In the genomic region with DNA sequence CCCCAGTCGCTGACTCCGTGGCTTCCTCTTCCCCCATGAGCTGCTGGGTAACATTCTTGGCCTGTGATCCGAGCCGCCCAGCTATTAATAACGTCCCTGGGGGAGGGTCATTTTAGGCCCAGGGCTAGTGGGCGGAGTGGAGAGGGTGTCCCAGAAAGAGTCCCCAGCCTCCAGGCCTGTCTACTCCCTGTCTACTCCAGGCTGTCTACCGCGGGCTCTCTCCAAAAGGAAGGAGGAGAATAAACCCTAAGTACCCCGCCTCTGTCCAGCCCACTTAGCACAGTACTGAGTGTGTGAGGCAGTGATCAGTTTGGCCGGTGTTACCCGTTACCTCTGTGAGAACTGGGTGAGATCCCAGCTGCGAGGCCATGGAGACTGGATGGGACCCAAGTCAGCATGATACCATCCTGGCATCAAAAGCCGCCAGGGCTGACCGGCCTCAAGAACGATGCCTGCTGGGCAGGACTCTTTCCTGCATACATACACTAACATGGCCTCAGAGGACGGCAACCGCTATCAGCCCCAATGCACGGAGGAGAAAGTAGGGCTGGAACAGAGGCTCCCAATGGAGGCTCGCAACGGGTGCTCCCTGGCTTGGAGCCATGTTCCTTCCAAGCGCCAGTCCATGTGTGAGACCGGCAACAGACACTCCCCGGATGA, we compare ENCODE assay signal across 8 mouse cellular contexts.
DNase-seq lines count a peak whose midpoint lies in the region; ATAC-seq lines count a peak whose summit lies in the region.

No protein-coding gene starts in this region.

- ATAC-seq in frontal cortex, adult (ENCODE audit: low TSS enrichment) = peak; percentile 24; the same call in 1 of the 2 replicates
- ATAC-seq in megakaryocyte progenitor cell, adult 5-6 weeks (replicated peaks; ENCODE audit: poor library complexity) = peak; percentile 9
- ATAC-seq in forebrain, embryonic 11.5 days (replicated peaks; ENCODE audit: low FRiP score) = no peak

- no peak overlapping the region for H3K27ac ChIP-seq in forebrain, embryonic 11.5 days (ENCODE audit: low read depth, low read length)

- WGBS in forebrain, embryonic 11.5 days = 83% methylated on average over 23 of the region's 23 CpGs

- H3K4me2 ChIP-seq in forebrain, embryonic 11.5 days (ENCODE audit: low read depth, low read length, severe bottlenecking) = no peak overlapping the region

- H3K4me1 ChIP-seq in forebrain, embryonic 11.5 days (replicated peaks; ENCODE audit: control insufficient read depth, insufficient read depth, low read length) = no peaks in the 10 kb centered on the region

- no peak overlapping the region for H3K9ac ChIP-seq in forebrain, embryonic 11.5 days (ENCODE audit: low read length)

- H3K27me3 ChIP-seq in forebrain, embryonic 11.5 days (ENCODE audit: control insufficient read depth, insufficient read depth, low read length) = no peaks in the 10 kb centered on the region

- peaks cover 5% of the 10 kb centered on the region; the same call in 1 of the 2 replicates for H3K36me3 ChIP-seq in forebrain, embryonic 11.5 days (ENCODE audit: control insufficient read depth, insufficient read depth, low read length)

- no peaks in the 10 kb centered on the region for H3K9me3 ChIP-seq in forebrain, embryonic 11.5 days (ENCODE audit: control insufficient read depth, low read length)

- no peak for DNase-seq in frontal cortex, postnatal 14 days (ENCODE audit: low spot score in 2 of 2)
- DNase-seq in adrenal gland, postnatal 36 days = peak; percentile 14 to 39
- DNase-seq in gastrocnemius, postnatal 25 days = peak; percentile 83
- peak; percentile 41 for DNase-seq in kidney, adult 9 months
- DNase-seq in frontal cortex, postnatal 25 days (ENCODE audit: low spot score in 2 of 2) = no peak
- no peak for DNase-seq in forebrain, embryonic 11.5 days (ENCODE audit: low spot score)

- no peak overlapping the region for H3K4me3 ChIP-seq in forebrain, embryonic 11.5 days (ENCODE audit: low read depth, low read length)

Comparison
In these comparisons a context has a peak if more than half of its experiments do, and no peak if none do; other contexts are left out.
1. DNase-seq: peak in adrenal gland, postnatal 36 days (2 of 2), gastrocnemius, postnatal 25 days (single experiment) and kidney, adult 9 months (single experiment); none in frontal cortex, postnatal 14 days (0 of 2), frontal cortex, postnatal 25 days (0 of 2) and forebrain, embryonic 11.5 days (single experiment).